Mouse (Mus musculus) brain, embryonic 14.5 days (tissue): ENCODE data around the gene Psmg3.

Experiments
- CTCF ChIP-seq: fragments of 200-500 bp; IDR thresholded peaks from 2 replicates; pipeline ENCODE4 v1.5.1; 2012; ENCODE audit warnings: inconsistent platforms, mild to moderate bottlenecking, moderate library complexity, borderline replicate concordance; ENCODE audit not compliant: insufficient read depth, insufficient read length; ENCODE audit errors: extremely low read depth
- POLR2A ChIP-seq: fragments of 200-500 bp; IDR thresholded peaks from 2 replicates; pipeline ENCODE4 v1.6.1; 2012; ENCODE audit warnings: mild to moderate bottlenecking, inconsistent platforms, borderline replicate concordance; ENCODE audit not compliant: poor library complexity, insufficient read depth, insufficient read length, severe bottlenecking; ENCODE audit errors: extremely low read depth

DNA sequence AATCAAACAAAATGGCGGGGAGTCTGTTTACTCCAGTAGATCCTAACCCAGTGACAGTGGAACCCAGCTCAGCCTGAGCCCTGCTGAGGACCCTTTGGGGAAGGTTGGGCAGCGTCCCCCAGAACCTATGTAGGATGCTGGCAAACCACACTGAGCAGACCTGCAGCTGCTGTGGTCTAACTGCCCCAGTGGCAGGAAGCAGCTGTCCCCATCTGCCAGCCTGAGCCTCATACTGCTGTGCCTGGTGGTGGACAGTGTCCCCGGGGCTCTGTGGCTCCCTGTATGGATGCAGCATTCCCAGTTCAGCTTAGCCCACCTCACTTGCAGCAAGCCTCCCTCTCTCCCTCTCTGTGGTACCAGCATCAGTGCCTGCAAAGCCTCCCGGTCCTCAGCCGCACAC is 49.7 kb downstream of the Psmg3 start:
- no peak for TF ChIP-seq CTCF
- no peak for TF ChIP-seq POLR2A
